Comparison of ENCODE assay signal across 8 mouse cellular contexts in genomic region chrX:42973562-42973961, GRCm38 (mm10).
DNase-seq lines count a peak whose midpoint lies in the region; ATAC-seq and TF ChIP-seq lines count a peak whose summit lies in the region.
"Had no signal": no experiment of that assay in that cellular context is flagged by ENCODE, and none has a peak within 500 bp of the region (broad histone marks: within the 10 kb centered on the region; RNA-seq: fewer than 3 reads in every experiment).

No protein-coding gene starts in this region.

- no peak overlapping the region for H3K27ac ChIP-seq in kidney, postnatal 0 days
- no peak overlapping the region for H3K27ac ChIP-seq in CH12.LX (ENCODE audit: insufficient read depth, low read depth)
- no peak overlapping the region for H3K27ac ChIP-seq in embryonic facial prominence, embryonic 10.5 days (replicated peaks)
- H3K27ac ChIP-seq: forebrain, embryonic 15.5 days had no signal

- in situ Hi-C loops in CH12.LX (cut with MboI; ENCODE audit: low pct_ligation_motif_present, low pct_unique_long_range_greater_than_20kb, low sequenced_read_pairs): no loop called here

- 10% methylated on average over 1 of the region's 1 CpGs for WGBS in kidney, postnatal 0 days
- 0% methylated on average over 1 of the region's 1 CpGs for WGBS in embryonic facial prominence, embryonic 10.5 days

- no peak; the same call in 1 of the 2 replicates for TF ChIP-seq RAD21 in CH12.LX (IDR thresholded peaks at IDR 0.05; ENCODE audit: low read depth, low read length)

- no peaks in the 10 kb centered on the region for H3K27me3 ChIP-seq in kidney, postnatal 0 days (ENCODE audit: insufficient read depth, low read length)
- H3K27me3 ChIP-seq in CH12.LX (replicated peaks): no peaks in the 10 kb centered on the region
- no peaks in the 10 kb centered on the region for H3K27me3 ChIP-seq in embryonic facial prominence, embryonic 10.5 days (replicated peaks; ENCODE audit: low read depth, poor library complexity, severe bottlenecking)
- H3K27me3 ChIP-seq: forebrain, embryonic 15.5 days had no signal

- H3K4me2 ChIP-seq in kidney, postnatal 0 days (ENCODE audit: low read length): no peak overlapping the region
- H3K4me2 ChIP-seq in CH12.LX (ENCODE audit: insufficient read depth, low read depth, poor library complexity, severe bottlenecking): no peak overlapping the region
- H3K4me2 ChIP-seq: forebrain, embryonic 15.5 days had no signal

- ATAC-seq in kidney, postnatal 0 days (replicated peaks; ENCODE audit: low FRiP score, low read depth): no peak
- ATAC-seq in megakaryocyte-erythroid progenitor cell, adult 5-6 weeks (replicated peaks; ENCODE audit: low FRiP score, low TSS enrichment, poor library complexity, severe bottlenecking): no peak
- ATAC-seq: forebrain, embryonic 15.5 days had no signal

- H3K9ac ChIP-seq in kidney, postnatal 0 days (ENCODE audit: low read depth, low read length): no peak overlapping the region
- H3K9ac ChIP-seq in CH12.LX (ENCODE audit: insufficient read depth, low read depth): no peak overlapping the region
- H3K9ac ChIP-seq: forebrain, embryonic 15.5 days had no signal

- no peaks in the 10 kb centered on the region for H3K36me3 ChIP-seq in kidney, postnatal 0 days (ENCODE audit: insufficient read depth, low read length)
- H3K36me3 ChIP-seq in CH12.LX (replicated peaks in 1 of 2; ENCODE audit: control insufficient read depth in 1 of 2, insufficient read depth in 1 of 2, low read length in 1 of 2): no peaks in the 10 kb centered on the region
- no peaks in the 10 kb centered on the region for H3K36me3 ChIP-seq in embryonic facial prominence, embryonic 10.5 days (replicated peaks)
- H3K36me3 ChIP-seq: forebrain, embryonic 15.5 days had no signal

- no peaks in the 10 kb centered on the region for H3K79me2 ChIP-seq in CH12.LX (replicated peaks; ENCODE audit: control insufficient read depth, extremely low read depth, insufficient read depth, poor library complexity, severe bottlenecking)

- TF ChIP-seq EP300 in CH12.LX (IDR thresholded peaks at IDR 0.05; ENCODE audit: low read length): no peak

- dilution Hi-C loops in CH12.LX (cut with MboI; ENCODE audit: extremely low pct_ligation_motif_present, extremely low pct_unique_long_range_greater_than_20kb, low sequenced_read_pairs): no loop called here

- H3K4me3 ChIP-seq in kidney, postnatal 0 days (replicated peaks; ENCODE audit: low read depth, low read length): no peak overlapping the region
- H3K4me3 ChIP-seq in CH12.LX (replicated peaks in 1 of 3; ENCODE audit: low read depth in 2 of 3, low read length in 2 of 3, poor library complexity in 1 of 3): no peak overlapping the region
- H3K4me3 ChIP-seq in embryonic facial prominence, embryonic 10.5 days: no peak overlapping the region
- H3K4me3 ChIP-seq: forebrain, embryonic 15.5 days had no signal

- H3K4me1 ChIP-seq in kidney, postnatal 0 days (replicated peaks; ENCODE audit: insufficient read depth, low read length): no peaks in the 10 kb centered on the region
- no peaks in the 10 kb centered on the region for H3K4me1 ChIP-seq in CH12.LX (ENCODE audit: control insufficient read depth in 1 of 2, insufficient read depth in 2 of 2)
- no peaks in the 10 kb centered on the region for H3K4me1 ChIP-seq in embryonic facial prominence, embryonic 10.5 days
- H3K4me1 ChIP-seq: forebrain, embryonic 15.5 days had no signal

- peak; percentile 0 for DNase-seq in kidney, postnatal 0 days (ENCODE audit: low spot score)
- DNase-seq in kidney, adult 18-20 months: no peak
- DNase-seq in 3T3-L1 (ENCODE audit: low read depth, low spot score) (peak; percentile 8), CH12.LX (ENCODE audit: extremely low read depth) (peak; percentile 23)
- DNase-seq in embryonic facial prominence, embryonic 10.5 days (ENCODE audit: low spot score): peak; percentile 28
- DNase-seq in cerebellum, adult 9-11 months: no peak

- TF ChIP-seq POLR2A in CH12.LX (IDR thresholded peaks at IDR 0.05; ENCODE audit: low read depth, low read length): no peak

- H3K9me3 ChIP-seq in kidney, postnatal 0 days (replicated peaks; ENCODE audit: low read length): no peaks in the 10 kb centered on the region
- H3K9me3 ChIP-seq in CH12.LX (replicated peaks; ENCODE audit: low read length): no peaks in the 10 kb centered on the region
- no peaks in the 10 kb centered on the region for H3K9me3 ChIP-seq in embryonic facial prominence, embryonic 10.5 days
- H3K9me3 ChIP-seq: forebrain, embryonic 15.5 days had no signal

- TF ChIP-seq CTCF in kidney, postnatal 0 days (IDR thresholded peaks at IDR 0.05; ENCODE audit: low read depth): peak; percentile 53
- TF ChIP-seq CTCF in CH12.LX (conservative IDR thresholded peaks at IDR 0.05 in 1 of 2, IDR thresholded peaks at IDR 0.05 in 1 of 2; ENCODE audit: low read depth in 2 of 2, low read length in 2 of 2): no peak

TF ChIP-seq in CH12.LX, 34 proteins besides CTCF, POLR2A, EP300 and RAD21:
- TF ChIP-seq ZNF384 (IDR thresholded peaks at IDR 0.05; ENCODE audit: low read depth, low read length) (no peak), TBP (conservative IDR thresholded peaks at IDR 0.05; ENCODE audit: low read depth, low read length) (no peak), PAX5 (IDR thresholded peaks at IDR 0.05; ENCODE audit: low read length) (no peak), ELF1 (IDR thresholded peaks at IDR 0.05; ENCODE audit: low read depth, low read length) (no peak), KAT2A (IDR thresholded peaks at IDR 0.05; ENCODE audit: insufficient replicate concordance, low read length) (no peak), SIN3A (IDR thresholded peaks at IDR 0.05; ENCODE audit: low read length) (no peak), CHD1 (IDR thresholded peaks at IDR 0.05; ENCODE audit: low read depth, low read length) (no peak), HCFC1 (IDR thresholded peaks at IDR 0.05; ENCODE audit: low read depth, low read length) (no peak), E2F4 (IDR thresholded peaks at IDR 0.05; ENCODE audit: insufficient replicate concordance, low read depth, low read length) (no peak), NELFE (IDR thresholded peaks at IDR 0.05; ENCODE audit: low read depth, low read length) (no peak), MAFK (IDR thresholded peaks at IDR 0.05; ENCODE audit: insufficient replicate concordance, low read length) (no peak), JUND (conservative IDR thresholded peaks at IDR 0.05; ENCODE audit: low read depth, low read length) (no peak), MYC (IDR thresholded peaks at IDR 0.05; ENCODE audit: low read depth, low read length) (no peak), ZMIZ1 (IDR thresholded peaks at IDR 0.05; ENCODE audit: low read depth, low read length) (no peak)

Comparison
In these comparisons a context has a peak if more than half of its experiments do, and no peak if none do; other contexts are left out.
1. DNase-seq: peak in kidney, postnatal 0 days (single experiment), 3T3-L1 (single experiment), CH12.LX (single experiment) and embryonic facial prominence, embryonic 10.5 days (single experiment); none in kidney, adult 18-20 months (single experiment) and cerebellum, adult 9-11 months (single experiment).